In the genomic region with DNA sequence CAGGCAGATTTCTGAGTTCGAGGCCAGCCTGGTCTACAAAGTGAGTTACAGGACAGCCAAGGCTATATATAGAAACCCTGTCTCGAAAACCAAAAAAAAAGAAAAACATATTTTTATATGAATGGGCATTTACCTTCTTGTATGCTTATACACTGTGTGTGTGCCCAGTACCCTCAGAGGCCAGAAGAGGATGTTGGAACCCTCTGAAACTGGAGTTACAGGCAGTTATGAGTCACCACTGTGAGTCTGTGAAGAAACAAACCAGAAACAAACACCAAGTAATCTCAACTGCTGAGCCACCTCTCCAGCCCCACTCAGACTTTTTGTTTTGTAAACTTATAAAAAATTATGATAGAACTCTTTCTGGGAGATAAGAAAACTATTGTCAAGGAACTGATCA, we compare ENCODE assay signal across 26 mouse cellular contexts. TPM values are rescaled to one million over a fixed set of nuclear protein-coding genes. Genes with fewer than 3 reads are reported as not detected.
DNase-seq lines count a peak whose midpoint lies in the region; ATAC-seq lines count a peak whose summit lies in the region.
"Had no signal": no experiment of that assay in that cellular context is flagged by ENCODE, and none has a peak within 500 bp of the region (broad histone marks: within the 10 kb centered on the region; RNA-seq: fewer than 3 reads in every experiment).

No protein-coding gene starts in this region.

- no peaks in the 10 kb centered on the region for H3K9me3 ChIP-seq in heart, embryonic 11.5 days (replicated peaks; ENCODE audit: control insufficient read depth, low read length)
- H3K9me3 ChIP-seq: embryonic facial prominence, embryonic 15.5 days; forebrain, embryonic 10.5 days; heart, embryonic 13.5 days; hindbrain, embryonic 15.5 days had no signal

- H3K4me2 ChIP-seq in heart, embryonic 11.5 days, result no peak overlapping the region
- H3K4me2 ChIP-seq: heart, embryonic 13.5 days; hindbrain, embryonic 15.5 days had no signal

- H3K4me3 ChIP-seq in heart, embryonic 11.5 days (ENCODE audit: low read depth, low read length), result no peak overlapping the region
- H3K4me3 ChIP-seq: erythroblast, embryonic 14.5 days; forebrain, embryonic 10.5 days; heart, embryonic 13.5 days; hindbrain, embryonic 15.5 days had no signal

- peak; percentile 17 for DNase-seq in CD4-positive, CD25-positive, alpha-beta regulatory T cell, adult 2 months (ENCODE audit: low read depth, low spot score)
- DNase-seq in CD4-positive helper T cell, adult 2 months (ENCODE audit: low read depth, low spot score), result peak; percentile 13
- DNase-seq in adrenal gland, postnatal 36 days, result no peak
- DNase-seq in frontal cortex, postnatal 36 days (ENCODE audit: low spot score in 2 of 2), result no peak
- DNase-seq: adrenal gland, adult 2 months; adrenal gland, postnatal 25 days; cerebellum, adult 11 months; cerebellum, adult 8-10 months; cerebellum, postnatal 14 days; gastrocnemius, postnatal 10 days; heart, postnatal 36 days; kidney, adult 11 months had no signal

- no peaks in the 10 kb centered on the region for H3K36me3 ChIP-seq in heart, embryonic 11.5 days (ENCODE audit: control insufficient read depth, insufficient read depth, low read length)
- H3K36me3 ChIP-seq: embryonic facial prominence, embryonic 15.5 days; forebrain, embryonic 10.5 days; heart, embryonic 13.5 days; hindbrain, embryonic 15.5 days had no signal

- H3K4me1 ChIP-seq in heart, embryonic 11.5 days (ENCODE audit: control insufficient read depth, insufficient read depth, low read length), result peaks cover 8% of the 10 kb centered on the region

- H3K9ac ChIP-seq in heart, embryonic 11.5 days (ENCODE audit: low read depth, low read length), result no peak overlapping the region
- H3K9ac ChIP-seq: embryonic facial prominence, embryonic 15.5 days; hindbrain, embryonic 15.5 days had no signal

- H3K27ac ChIP-seq in heart, embryonic 11.5 days (ENCODE audit: low read depth, low read length), result no peak overlapping the region
- H3K27ac ChIP-seq: heart, embryonic 13.5 days; hindbrain, embryonic 15.5 days had no signal

- no peak for ATAC-seq in CD4-positive, CD25-positive, alpha-beta regulatory T cell, adult 4 months
- peak; percentile 67 for ATAC-seq in granulocyte monocyte progenitor cell, adult 5-6 weeks (replicated peaks; ENCODE audit: poor library complexity, severe bottlenecking)
- peak; percentile 36 for ATAC-seq in megakaryocyte progenitor cell, adult 5-6 weeks (replicated peaks; ENCODE audit: poor library complexity)
- ATAC-seq in heart, embryonic 11.5 days (replicated peaks; ENCODE audit: insufficient number of reproducible peaks, low FRiP score, low TSS enrichment), result no peak
- ATAC-seq: forebrain, embryonic 14.5 days; inflammation-experienced regulatory T-cells, adult 6 months had no signal

- H3K27me3 ChIP-seq in heart, embryonic 11.5 days (ENCODE audit: control insufficient read depth, insufficient read depth, low read length), result no peaks in the 10 kb centered on the region
- H3K27me3 ChIP-seq: embryonic facial prominence, embryonic 15.5 days; heart, embryonic 13.5 days; hindbrain, embryonic 15.5 days had no signal

- WGBS in heart, embryonic 11.5 days (ENCODE audit: insufficient replicate concordance), result 78% methylated on average over 2 of the region's 2 CpGs

RNA-seq across cellular contexts. Expression of a gene that starts 27.5 kb away (rescaled TPM):
- polyA plus RNA-seq in CD4-positive, CD25-positive, alpha-beta regulatory T cell, adult 4 months (2017; shearing (Covaris generic)), result 10 to 100 TPM; 23.7 to 49.5 TPM
- total RNA-seq in granulocyte monocyte progenitor cell, adult 5-6 weeks (2014; fragmentation: Nextera tagmentation), result 178 and 197 TPM in 2 replicates
- 114 and 116 TPM in 2 replicates for total RNA-seq in granulocyte monocyte progenitor cell, adult 5-6 weeks (2017)
- total RNA-seq in megakaryocyte progenitor cell, adult 5-6 weeks (2015), result 143 and 155 TPM in 2 replicates
- total RNA-seq in megakaryocyte progenitor cell, adult 5-6 weeks (2017), result 103 and 109 TPM in 2 replicates
- total RNA-seq in adrenal gland, postnatal 36 days (2021), result 10 to 100 TPM; 36.5 to 37.1 TPM
- 59.0 and 59.8 TPM in 2 replicates for polyA plus RNA-seq in heart, embryonic 11.5 days (2014; fragmentation: Nextera tagmentation; extraction: Ambion mirVana)

RNA-seq across cellular contexts. Expression of a gene that starts 28.7 kb away (rescaled TPM):
- polyA plus RNA-seq in CD4-positive, CD25-positive, alpha-beta regulatory T cell, adult 4 months (2017; shearing (Covaris generic)), result not detected
- not detected in 2 replicates for total RNA-seq in granulocyte monocyte progenitor cell, adult 5-6 weeks (2014; fragmentation: Nextera tagmentation)
- total RNA-seq in granulocyte monocyte progenitor cell, adult 5-6 weeks (2017), result not detected in 2 replicates
- not detected in 2 replicates for total RNA-seq in megakaryocyte progenitor cell, adult 5-6 weeks (2015)
- total RNA-seq in megakaryocyte progenitor cell, adult 5-6 weeks (2017), result not detected in 2 replicates
- total RNA-seq in adrenal gland, postnatal 36 days (2021), result 1 to 10 TPM; 7.2 to 9.1 TPM
- 2.1 and 2.2 TPM in 2 replicates for polyA plus RNA-seq in heart, embryonic 11.5 days (2014; fragmentation: Nextera tagmentation; extraction: Ambion mirVana)
- total RNA-seq: common myeloid progenitor, adult 5-6 weeks; gastrocnemius, postnatal 10 days; gastrocnemius, postnatal 4 days had no signal
- polyA plus RNA-seq: C2C12; erythroblast, embryonic 14.5 days; forebrain, embryonic 14.5 days had no signal

Comparison
In these comparisons a context has a peak if more than half of its experiments do, and no peak if none do; other contexts are left out.
1. DNase-seq: peak in CD4-positive, CD25-positive, alpha-beta regulatory T cell, adult 2 months (single experiment) and CD4-positive helper T cell, adult 2 months (single experiment); none in adrenal gland, postnatal 36 days (0 of 2) and frontal cortex, postnatal 36 days (0 of 2).
2. ATAC-seq: peak in granulocyte monocyte progenitor cell, adult 5-6 weeks (single experiment) and megakaryocyte progenitor cell, adult 5-6 weeks (single experiment); none in CD4-positive, CD25-positive, alpha-beta regulatory T cell, adult 4 months (single experiment) and heart, embryonic 11.5 days (single experiment).
3. RNA of a gene that starts 28.7 kb away (total RNA-seq): 7.2 to 9.1 TPM in adrenal gland, postnatal 36 days; not detected in granulocyte monocyte progenitor cell, adult 5-6 weeks and not detected in megakaryocyte progenitor cell, adult 5-6 weeks; every median in the first group is over 4 times any median in the second.